Mouse (Mus musculus): ENCODE measurements at regions not wholly inside any gene's neighbourhood (a gene's known extent, or its start where the extent isn't known, plus 50 kb on each side); places are given as distances from the start of the nearest gene placed in this dataset.

DNA sequence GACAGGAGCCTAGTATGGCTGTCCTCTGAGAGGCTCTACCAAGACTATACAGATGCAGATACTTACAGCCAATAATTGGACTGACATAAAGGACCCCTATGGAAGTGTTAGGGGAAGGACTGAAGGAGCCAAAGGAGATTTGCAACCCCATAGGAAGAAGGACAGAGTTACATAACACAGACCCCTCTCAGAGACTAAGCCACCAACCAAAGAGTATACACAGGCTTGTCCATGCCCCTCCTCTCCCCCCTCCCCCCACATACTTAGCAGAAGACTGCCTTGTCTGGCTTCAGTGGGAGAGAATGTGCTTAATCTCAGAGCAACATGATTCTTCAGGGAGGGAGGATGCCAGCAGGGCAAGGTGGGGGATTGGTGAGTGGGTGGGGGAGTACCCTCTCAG lies 426.4 kb downstream of the Ttll7 start:
- Histone ChIP-seq H3K79me2 (ENCODE audit: control insufficient read depth, insufficient read depth, low read length, poor library complexity) (no peaks in the 10 kb centered on the region), H3K36me3 (ENCODE audit: control insufficient read depth in 1 of 2, insufficient read depth in 2 of 2, low read length in 2 of 2) (no peaks in the 10 kb centered on the region), H3K9me3 (replicated peaks; ENCODE audit: insufficient read depth, low read length) (no peaks in the 10 kb centered on the region), H3K4me1 (ENCODE audit: control insufficient read depth in 1 of 2, insufficient read depth in 2 of 2, low read length in 2 of 2) (no peaks in the 10 kb centered on the region), H3K9ac (ENCODE audit: control insufficient read depth, low read depth, low read length, poor library complexity, severe bottlenecking) (no peak overlapping the region), H3K27me3 (ENCODE audit: control insufficient read depth in 1 of 2, insufficient read depth in 2 of 2, low read length in 2 of 2) (no peaks in the 10 kb centered on the region; a peak in 1 of 4 replicates), H3K27ac (ENCODE audit: control insufficient read depth, low read depth, low read length) (no peak overlapping the region), H3K4me3 (ENCODE audit: control insufficient read depth in 1 of 2, insufficient read depth in 1 of 2, low read depth in 2 of 2, low read length in 2 of 2) (no peak overlapping the region)
- no peak for DNase-seq (ENCODE audit: low read depth, low spot score)
- TF ChIP-seq NRF1 (IDR thresholded peaks at IDR 0.05; ENCODE audit: insufficient read depth, low read depth, low read length, poor library complexity, severe bottlenecking), result no peak
- TF ChIP-seq TBP (IDR thresholded peaks at IDR 0.05; ENCODE audit: low read depth, low read length), result no peak

DNA sequence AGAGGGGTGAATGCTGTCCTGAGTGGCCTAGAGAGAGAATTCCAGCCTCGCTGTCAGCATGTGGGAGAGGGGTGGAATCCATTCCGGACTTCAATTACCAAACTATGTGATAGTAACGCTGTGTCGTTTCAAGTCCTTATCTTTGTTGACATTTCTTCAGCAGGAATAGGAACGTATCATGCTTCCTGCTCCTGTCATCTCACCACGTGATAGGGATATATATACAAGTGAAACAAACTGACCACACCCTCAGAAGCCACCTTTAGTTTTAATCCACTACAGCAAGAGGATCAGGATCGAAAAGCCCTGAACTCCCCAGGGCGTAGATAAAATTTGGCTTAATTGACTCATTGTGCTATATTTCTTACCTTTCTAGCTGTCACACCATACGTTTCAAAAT lies 431.6 kb downstream of the Ttll7 start:
- no peak for TF ChIP-seq ZC3H11A (IDR thresholded peaks at IDR 0.05; ENCODE audit: low read depth, low read length)
- TF ChIP-seq MAX (IDR thresholded peaks at IDR 0.05; ENCODE audit: low read length), result no peak
- TF ChIP-seq POLR2AphosphoS5 (IDR thresholded peaks at IDR 0.05; ENCODE audit: borderline replicate concordance, low read depth, low read length), result no peak
- no peak for TF ChIP-seq TBP (IDR thresholded peaks at IDR 0.05; ENCODE audit: low read depth, low read length)
- no peak for TF ChIP-seq TAL1 (IDR thresholded peaks at IDR 0.05; ENCODE audit: low read length)
- TF ChIP-seq MAZ (IDR thresholded peaks at IDR 0.05; ENCODE audit: low read depth, low read length), result no peak
- no peak for TF ChIP-seq JUND (IDR thresholded peaks at IDR 0.05; ENCODE audit: low read depth, low read length)
- TF ChIP-seq ZNF384 (IDR thresholded peaks at IDR 0.05; ENCODE audit: low read depth, low read length), result no peak
- no peak for TF ChIP-seq RAD21 (IDR thresholded peaks at IDR 0.05; ENCODE audit: low read depth, low read length)
- TF ChIP-seq MEF2A (IDR thresholded peaks at IDR 0.05; ENCODE audit: extremely low read depth, insufficient replicate concordance, low read depth, low read length, poor library complexity, severe bottlenecking), result no peak
- TF ChIP-seq UBTF (IDR thresholded peaks at IDR 0.05; ENCODE audit: borderline replicate concordance, insufficient read depth, low read depth, low read length), result no peak
- TF ChIP-seq GABPA (IDR thresholded peaks at IDR 0.05; ENCODE audit: low read depth, low read length), result no peak
- no peak for TF ChIP-seq POLR2A (IDR thresholded peaks at IDR 0.05; ENCODE audit: control insufficient read depth in 1 of 2, insufficient read depth in 1 of 2, low read depth in 1 of 2, low read length in 2 of 2, poor library complexity in 1 of 2)
- TF ChIP-seq TCF12 (IDR thresholded peaks at IDR 0.05; ENCODE audit: low read depth, low read length), result no peak
- TF ChIP-seq MAFK (IDR thresholded peaks at IDR 0.05; ENCODE audit: borderline replicate concordance, low read depth, low read length), result no peak
- TF ChIP-seq USF2 (IDR thresholded peaks at IDR 0.05; ENCODE audit: borderline replicate concordance in 1 of 2, insufficient read depth in 1 of 2, low read depth in 1 of 2, low read length in 2 of 2), result no peak
- TF ChIP-seq POLR2AphosphoS2 (IDR thresholded peaks at IDR 0.05; ENCODE audit: low read length), result no peak
- no peak for TF ChIP-seq EP300 (IDR thresholded peaks at IDR 0.05; ENCODE audit: low read depth in 1 of 2, low read length in 2 of 2)
- Histone ChIP-seq H3K27ac (ENCODE audit: control insufficient read depth, low read depth, low read length) (no peak overlapping the region), H3K4me3 (ENCODE audit: control insufficient read depth in 1 of 2, insufficient read depth in 1 of 2, low read depth in 2 of 2, low read length in 2 of 2) (no peak overlapping the region), H3K9me3 (replicated peaks; ENCODE audit: insufficient read depth, low read length) (no peaks in the 10 kb centered on the region), H3K9ac (ENCODE audit: control insufficient read depth, low read depth, low read length, poor library complexity, severe bottlenecking) (no peak overlapping the region), H3K4me1 (ENCODE audit: control insufficient read depth in 1 of 2, insufficient read depth in 2 of 2, low read length in 2 of 2) (no peaks in the 10 kb centered on the region), H3K36me3 (ENCODE audit: control insufficient read depth in 1 of 2, insufficient read depth in 2 of 2, low read length in 2 of 2) (no peaks in the 10 kb centered on the region), H3K27me3 (ENCODE audit: control insufficient read depth in 1 of 2, insufficient read depth in 2 of 2, low read length in 2 of 2) (no peaks in the 10 kb centered on the region; a peak in 1 of 4 replicates), H3K79me2 (ENCODE audit: control insufficient read depth, insufficient read depth, low read length, poor library complexity) (no peaks in the 10 kb centered on the region)
- no peak for DNase-seq (ENCODE audit: low read depth, low spot score)

All from MEL (cell line).